Mouse (Mus musculus) liver, adult 2 months (tissue): ENCODE data around the gene Mmel1.

Source experiments
- CTCF ChIP-seq: fragments of 200-500 bp; IDR thresholded peaks from 2 replicates; pipeline ENCODE4 v1.5.1; 2011; ENCODE audit warnings: low read depth, low read length, control low read depth
- POLR2A ChIP-seq: fragments of 200-500 bp; IDR thresholded peaks from 2 replicates; pipeline ENCODE4 v1.6.1; 2011; ENCODE audit warnings: low read length, control low read depth; ENCODE audit not compliant: insufficient read depth; ENCODE audit errors: extremely low read depth

DNA sequence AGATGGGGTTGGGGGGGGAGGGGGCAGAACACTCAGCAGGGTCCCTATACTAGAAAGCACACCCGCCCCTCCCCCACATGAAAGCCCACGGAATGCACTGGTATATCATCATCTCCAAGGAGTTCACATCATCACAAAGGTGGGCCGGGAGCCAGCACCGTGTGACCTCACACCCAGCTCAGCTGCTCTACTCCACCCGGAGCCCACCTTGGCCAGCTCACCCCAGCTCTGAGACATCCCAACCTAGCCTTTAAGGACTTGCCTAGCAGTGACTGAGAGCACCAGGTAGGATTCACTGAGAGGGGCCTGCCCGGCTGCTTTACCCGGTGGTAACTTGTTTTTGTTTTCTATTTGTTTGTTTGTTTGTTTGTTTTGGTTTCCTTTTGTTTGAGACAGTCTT, at the start of gene Mmel1:
- TF ChIP-seq POLR2A (no peak), CTCF (no peak)
